Mouse (Mus musculus): ENCODE measurements around the gene Bcas3. TPM values are rescaled to one million over a fixed set of nuclear protein-coding genes. Genes with fewer than 3 reads are reported as not detected.

Gene Bcas3
- polyA plus RNA-seq, 1 experiment from 2014 or later = 27.7 TPM

GRCm38 (mm10) chr11:85843347-85843692 is 490.4 kb downstream of the Bcas3 start:
- H3K4me1 ChIP-seq = peaks cover 60% of the 10 kb centered on the region
- H3K36me3 ChIP-seq (replicated peaks) = peaks cover 30% of the 10 kb centered on the region
- peak; percentile 92 for DNase-seq (ENCODE audit: low spot score)
- H3K4me3 ChIP-seq = peak overlapping the region; percentile 70
- H3K27me3 ChIP-seq (replicated peaks; ENCODE audit: low read depth, poor library complexity, severe bottlenecking) = peaks cover 85% of the 10 kb centered on the region
- peak overlapping the region; percentile 93 for H3K27ac ChIP-seq (replicated peaks)
- under 1% methylated on average over 18 of the region's 18 CpGs for WGBS
- H3K9me3 ChIP-seq = no peaks in the 10 kb centered on the region

GRCm38 (mm10) chr11:85844144-85844965 is 491.4 kb downstream of the Bcas3 start:
- H3K27me3 ChIP-seq (replicated peaks; ENCODE audit: low read depth, poor library complexity, severe bottlenecking) = peaks cover 78% of the 10 kb centered on the region
- peaks cover 57% of the 10 kb centered on the region for H3K4me1 ChIP-seq
- peak; percentile 93 for DNase-seq (ENCODE audit: low spot score)
- H3K4me3 ChIP-seq = peak overlapping the region; percentile 70
- H3K9me3 ChIP-seq = no peaks in the 10 kb centered on the region
- H3K36me3 ChIP-seq (replicated peaks) = peaks cover 20% of the 10 kb centered on the region
- under 1% methylated on average over 54 of the region's 54 CpGs for WGBS
- H3K27ac ChIP-seq (replicated peaks) = peak overlapping the region; percentile 93

- WGBS = 30% methylated on average over 5 of the region's 5 CpGs
- Histone ChIP-seq H3K4me3 (peak overlapping the region; percentile 70), H3K36me3 (replicated peaks) (peaks cover 14% of the 10 kb centered on the region), H3K9me3 (no peaks in the 10 kb centered on the region), H3K27me3 (replicated peaks; ENCODE audit: low read depth, poor library complexity, severe bottlenecking) (peaks cover 77% of the 10 kb centered on the region), H3K27ac (replicated peaks) (peak overlapping the region; percentile 93), H3K4me1 (peaks cover 53% of the 10 kb centered on the region)
- no peak for DNase-seq (ENCODE audit: low spot score)
Observed at GRCm38 (mm10) chr11:85844971-85845370, 492.0 kb downstream of the Bcas3 start.

GRCm38 (mm10) chr11:85845921-85846320 is 493.0 kb downstream of the Bcas3 start:
- Histone ChIP-seq H3K4me1 (peaks cover 44% of the 10 kb centered on the region), H3K27ac (replicated peaks) (no peak overlapping the region), H3K9me3 (no peaks in the 10 kb centered on the region), H3K4me3 (no peak overlapping the region), H3K27me3 (replicated peaks; ENCODE audit: low read depth, poor library complexity, severe bottlenecking) (peaks cover 73% of the 10 kb centered on the region), H3K36me3 (replicated peaks) (peaks cover 4% of the 10 kb centered on the region)
- DNase-seq (ENCODE audit: low spot score) = no peak
- WGBS = 43% methylated on average over 5 of the region's 5 CpGs

GRCm38 (mm10) chr11:85846509-85846908 is 493.5 kb downstream of the Bcas3 start:
- Histone ChIP-seq H3K27me3 (replicated peaks; ENCODE audit: low read depth, poor library complexity, severe bottlenecking) (peaks cover 68% of the 10 kb centered on the region), H3K4me1 (peaks cover 45% of the 10 kb centered on the region), H3K9me3 (no peaks in the 10 kb centered on the region), H3K4me3 (no peak overlapping the region), H3K36me3 (replicated peaks) (no peaks in the 10 kb centered on the region; the same call in 1 of the 2 replicates), H3K27ac (replicated peaks) (no peak overlapping the region)
- DNase-seq (ENCODE audit: low spot score) = peak; percentile 17
- 57% methylated on average over 4 of the region's 4 CpGs for WGBS

GRCm38 (mm10) chr11:85849037-85849436 is 496.1 kb downstream of the Bcas3 start:
- Histone ChIP-seq H3K4me1 (peaks cover 20% of the 10 kb centered on the region), H3K27me3 (replicated peaks; ENCODE audit: low read depth, poor library complexity, severe bottlenecking) (peaks cover 50% of the 10 kb centered on the region), H3K27ac (replicated peaks) (peak overlapping the region; percentile 66), H3K4me3 (peak overlapping the region; percentile 53), H3K36me3 (replicated peaks) (no peaks in the 10 kb centered on the region), H3K9me3 (no peaks in the 10 kb centered on the region)
- 2% methylated on average over 21 of the region's 21 CpGs for WGBS
- peak; percentile 85 for DNase-seq (ENCODE audit: low spot score)

GRCm38 (mm10) chr11:85850233-85850632 is 497.3 kb downstream of the Bcas3 start, which contains the start of gene Gm11444:
TSS of gene Gm11444 (minus strand) at chr11:85850333.
- DNase-seq (ENCODE audit: low spot score) = no peak
- no peaks in the 10 kb centered on the region for H3K9me3 ChIP-seq
- WGBS = 89% methylated on average over 6 of the region's 6 CpGs
- peak within 1 kb of the TSS; percentile 53 for H3K4me3 ChIP-seq
- H3K36me3 ChIP-seq (replicated peaks) = no peaks in the 10 kb centered on the region
- H3K27me3 ChIP-seq (replicated peaks; ENCODE audit: low read depth, poor library complexity, severe bottlenecking) = peaks cover 44% of the 10 kb centered on the region
- peaks cover 12% of the 10 kb centered on the region for H3K4me1 ChIP-seq
- H3K27ac ChIP-seq (replicated peaks) = no peak within 1 kb of the TSS

GRCm38 (mm10) chr11:85850758-85851157 is 497.8 kb downstream of the Bcas3 start:
- 36% methylated on average over 6 of the region's 6 CpGs for WGBS
- H3K9me3 ChIP-seq = no peaks in the 10 kb centered on the region
- no peak overlapping the region for H3K27ac ChIP-seq (replicated peaks)
- DNase-seq (ENCODE audit: low spot score) = peak; percentile 35
- no peaks in the 10 kb centered on the region for H3K36me3 ChIP-seq (replicated peaks)
- peaks cover 11% of the 10 kb centered on the region for H3K4me1 ChIP-seq
- peaks cover 38% of the 10 kb centered on the region for H3K27me3 ChIP-seq (replicated peaks; ENCODE audit: low read depth, poor library complexity, severe bottlenecking)
- H3K4me3 ChIP-seq = no peak overlapping the region

- WGBS = 24% methylated on average over 6 of the region's 6 CpGs
- H3K36me3 ChIP-seq (replicated peaks) = no peaks in the 10 kb centered on the region
- H3K27me3 ChIP-seq (replicated peaks; ENCODE audit: low read depth, poor library complexity, severe bottlenecking) = peaks cover 3% of the 10 kb centered on the region
- peaks cover 10% of the 10 kb centered on the region for H3K4me1 ChIP-seq
- no peaks in the 10 kb centered on the region for H3K9me3 ChIP-seq
- DNase-seq (ENCODE audit: low spot score) = peak; percentile 22
- H3K4me3 ChIP-seq = no peak overlapping the region
- peak overlapping the region; percentile 41; the same call in 1 of the 2 replicates for H3K27ac ChIP-seq (replicated peaks)
Observed at GRCm38 (mm10) chr11:85857997-85858698, 505.2 kb downstream of the Bcas3 start.

GRCm38 (mm10) chr11:85864363-85864762 is 511.4 kb downstream of the Bcas3 start:
- H3K27ac ChIP-seq (replicated peaks) = no peak overlapping the region

More at GRCm38 (mm10) chr11:85864363-85864762, 511.4 kb downstream of the Bcas3 start:
- peaks cover 14% of the 10 kb centered on the region for H3K27me3 ChIP-seq (replicated peaks; ENCODE audit: low read depth, poor library complexity, severe bottlenecking)
- no peaks in the 10 kb centered on the region for H3K4me1 ChIP-seq
- peak; percentile 46 for DNase-seq (ENCODE audit: low spot score)
- WGBS = 39% methylated on average over 7 of the region's 7 CpGs
- no peaks in the 10 kb centered on the region for H3K36me3 ChIP-seq (replicated peaks)
- no peak overlapping the region for H3K4me3 ChIP-seq
- no peaks in the 10 kb centered on the region for H3K9me3 ChIP-seq
